22 mouse cellular contexts compared by ENCODE assay signal in the genomic region with DNA sequence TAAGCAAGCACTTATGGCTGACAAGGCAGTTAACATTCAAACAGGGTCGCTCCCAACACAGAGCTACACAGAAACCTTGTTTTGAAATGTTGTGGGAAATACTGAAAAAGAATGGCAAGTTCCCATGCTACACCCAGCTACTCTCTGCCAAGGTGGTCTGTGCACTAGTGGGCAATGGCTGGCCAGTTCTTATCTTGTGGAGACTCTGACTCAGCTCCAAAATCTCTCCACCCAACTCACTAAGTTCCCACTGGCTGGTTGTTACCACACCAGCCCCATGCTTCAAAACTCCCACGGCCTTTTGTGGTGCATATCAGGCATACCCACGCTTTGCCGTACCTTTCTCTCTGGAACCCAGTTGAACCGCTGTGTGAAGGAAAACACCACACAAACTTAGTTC. TPM values are rescaled to one million over a fixed set of nuclear protein-coding genes. Genes with fewer than 3 reads are reported as not detected.
DNase-seq lines count a peak whose midpoint lies in the region; ATAC-seq and TF ChIP-seq lines count a peak whose summit lies in the region.
"Had no signal": no experiment of that assay in that cellular context is flagged by ENCODE, and none has a peak within 500 bp of the region (broad histone marks: within the 10 kb centered on the region; RNA-seq: fewer than 3 reads in every experiment).

No protein-coding gene starts in this region.

- TF ChIP-seq CTCF in kidney, postnatal 0 days (IDR thresholded peaks at IDR 0.05; ENCODE audit: low read depth): no peak
- no peak for TF ChIP-seq CTCF in E14TG2a.4 (conservative IDR thresholded peaks at IDR 0.05; ENCODE audit: low read length)

- no peaks in the 10 kb centered on the region for H3K9me3 ChIP-seq in heart, embryonic 13.5 days
- H3K9me3 ChIP-seq in heart, embryonic 11.5 days (replicated peaks; ENCODE audit: control insufficient read depth, low read length): no peaks in the 10 kb centered on the region
- H3K9me3 ChIP-seq in kidney, postnatal 0 days (replicated peaks; ENCODE audit: low read length): no peaks in the 10 kb centered on the region
- no peaks in the 10 kb centered on the region for H3K9me3 ChIP-seq in E14TG2a.4 (ENCODE audit: low read length)
- H3K9me3 ChIP-seq: embryonic facial prominence, embryonic 10.5 days; forebrain, embryonic 10.5 days; liver, embryonic 13.5 days; midbrain, embryonic 10.5 days had no signal

- no peak overlapping the region for H3K4me2 ChIP-seq in heart, embryonic 13.5 days
- no peak overlapping the region for H3K4me2 ChIP-seq in heart, embryonic 11.5 days
- H3K4me2 ChIP-seq in kidney, postnatal 0 days (ENCODE audit: low read length): no peak overlapping the region
- H3K4me2 ChIP-seq: hindbrain, embryonic 14.5 days; liver, embryonic 13.5 days; lung, embryonic 14.5 days had no signal

- whole genome bisulfite sequencing in heart, embryonic 13.5 days: 64% methylated on average over 5 of the region's 5 CpGs
- 74% methylated on average over 5 of the region's 5 CpGs for WGBS in heart, embryonic 11.5 days (ENCODE audit: insufficient replicate concordance)
- 86% methylated on average over 5 of the region's 5 CpGs for WGBS in kidney, postnatal 0 days

- no peak for DNase-seq in kidney, postnatal 0 days (ENCODE audit: low spot score)
- DNase-seq in kidney, postnatal 14 days: no peak
- peak; percentile 38 for DNase-seq in R1 (ENCODE audit: low read depth, low spot score)
- DNase-seq in left cerebral cortex, adult 18-20 months (ENCODE audit: low spot score in 2 of 2): no peak
- DNase-seq: cerebellum, adult 11 months; cerebellum, postnatal 10 days; gastrocnemius, postnatal 25 days; kidney, adult 8-10 months; kidney, postnatal 4 days; liver, embryonic 13.5 days; lung, embryonic 14.5 days had no signal

- H3K36me3 ChIP-seq in heart, embryonic 13.5 days: no peaks in the 10 kb centered on the region
- H3K36me3 ChIP-seq in heart, embryonic 11.5 days (ENCODE audit: control insufficient read depth, insufficient read depth, low read length): no peaks in the 10 kb centered on the region
- no peaks in the 10 kb centered on the region for H3K36me3 ChIP-seq in kidney, postnatal 0 days (ENCODE audit: insufficient read depth, low read length)
- peaks cover 3% of the 10 kb centered on the region; the same call in 1 of the 2 replicates for H3K36me3 ChIP-seq in E14TG2a.4 (ENCODE audit: insufficient read depth, low read length)
- H3K36me3 ChIP-seq: liver, embryonic 13.5 days had no signal

- no peak overlapping the region for H3K9ac ChIP-seq in heart, embryonic 13.5 days
- no peak overlapping the region for H3K9ac ChIP-seq in heart, embryonic 11.5 days (ENCODE audit: low read depth, low read length)
- no peak overlapping the region for H3K9ac ChIP-seq in kidney, postnatal 0 days (ENCODE audit: low read depth, low read length)
- H3K9ac ChIP-seq: hindbrain, embryonic 14.5 days; liver, embryonic 13.5 days; lung, embryonic 14.5 days had no signal

- ATAC-seq in heart, embryonic 13.5 days (ENCODE audit: extremely low read depth, insufficient number of reproducible peaks, low FRiP score, low TSS enrichment): no peak
- no peak for ATAC-seq in heart, embryonic 11.5 days (replicated peaks; ENCODE audit: insufficient number of reproducible peaks, low FRiP score, low TSS enrichment)
- ATAC-seq in kidney, postnatal 0 days (replicated peaks; ENCODE audit: low FRiP score, low read depth): no peak
- ATAC-seq: forebrain, embryonic 16.5 days; inflammation-experienced regulatory T-cells, adult 6 months had no signal

- H3K4me1 ChIP-seq in heart, embryonic 13.5 days: peaks cover 81% of the 10 kb centered on the region
- peaks cover 19% of the 10 kb centered on the region for H3K4me1 ChIP-seq in heart, embryonic 11.5 days (ENCODE audit: control insufficient read depth, insufficient read depth, low read length)
- peaks cover 7% of the 10 kb centered on the region; the same call in 1 of the 2 replicates for H3K4me1 ChIP-seq in kidney, postnatal 0 days (replicated peaks; ENCODE audit: insufficient read depth, low read length)
- H3K4me1 ChIP-seq in E14TG2a.4 (replicated peaks; ENCODE audit: low read depth, low read length): peaks cover 69% of the 10 kb centered on the region

- H3K27ac ChIP-seq in heart, embryonic 13.5 days (replicated peaks): peak overlapping the region; percentile 30
- H3K27ac ChIP-seq in heart, embryonic 11.5 days (ENCODE audit: low read depth, low read length): no peak overlapping the region
- 0 out of 2 replicates have a peak overlapping the region, but pooled peaks have one; percentile 54 for H3K27ac ChIP-seq in kidney, postnatal 0 days
- H3K27ac ChIP-seq: embryonic facial prominence, embryonic 10.5 days; forebrain, embryonic 10.5 days; hindbrain, embryonic 14.5 days; left cerebral cortex, adult 2 months; liver, embryonic 13.5 days; macrophage; midbrain, embryonic 10.5 days had no signal

- H3K4me3 ChIP-seq in heart, embryonic 13.5 days: no peak overlapping the region
- no peak overlapping the region for H3K4me3 ChIP-seq in heart, embryonic 11.5 days (ENCODE audit: low read depth, low read length)
- H3K4me3 ChIP-seq in kidney, postnatal 0 days (replicated peaks; ENCODE audit: low read depth, low read length): no peak overlapping the region
- peak overlapping the region; percentile 24 for H3K4me3 ChIP-seq in E14TG2a.4 (replicated peaks; ENCODE audit: low read length)
- H3K4me3 ChIP-seq: embryonic facial prominence, embryonic 10.5 days; forebrain, embryonic 10.5 days; left cerebral cortex, adult 2 months; liver, embryonic 13.5 days; midbrain, embryonic 10.5 days had no signal

- no peaks in the 10 kb centered on the region for H3K27me3 ChIP-seq in heart, embryonic 13.5 days (replicated peaks)
- H3K27me3 ChIP-seq in heart, embryonic 11.5 days (ENCODE audit: control insufficient read depth, insufficient read depth, low read length): no peaks in the 10 kb centered on the region
- H3K27me3 ChIP-seq in kidney, postnatal 0 days (ENCODE audit: insufficient read depth, low read length): no peaks in the 10 kb centered on the region
- no peaks in the 10 kb centered on the region for H3K27me3 ChIP-seq in E14TG2a.4 (ENCODE audit: insufficient read depth, low read length)
- H3K27me3 ChIP-seq: liver, embryonic 13.5 days had no signal

RNA-seq across cellular contexts. Expression of gene Ube2n, which starts 18.0 kb away (rescaled TPM):
- polyA plus RNA-seq in heart, embryonic 13.5 days (2015; fragmentation: Nextera tagmentation; extraction: Ambion mirVana): 248 and 271 TPM in 2 replicates
- 319 and 322 TPM in 2 replicates for polyA plus RNA-seq in heart, embryonic 11.5 days (2014; fragmentation: Nextera tagmentation; extraction: Ambion mirVana)
- polyA plus RNA-seq in kidney, postnatal 0 days (2015; fragmentation: Nextera tagmentation; extraction: Ambion mirVana): 277 and 296 TPM in 2 replicates
- 100 to 1,000 TPM; 199 to 202 TPM for total RNA-seq in left cerebral cortex, adult 18-20 months (2021)

RNA-seq across cellular contexts. Expression of gene Nudt4, which starts 31.0 kb away (rescaled TPM):
- 85.2 and 107 TPM in 2 replicates for polyA plus RNA-seq in heart, embryonic 13.5 days (2015; fragmentation: Nextera tagmentation; extraction: Ambion mirVana)
- polyA plus RNA-seq in heart, embryonic 11.5 days (2014; fragmentation: Nextera tagmentation; extraction: Ambion mirVana): 134 and 147 TPM in 2 replicates
- 215 and 232 TPM in 2 replicates for polyA plus RNA-seq in kidney, postnatal 0 days (2015; fragmentation: Nextera tagmentation; extraction: Ambion mirVana)
- total RNA-seq in left cerebral cortex, adult 18-20 months (2021): 100 to 1,000 TPM; 140 to 145 TPM

RNA-seq across cellular contexts. Expression of gene Mrpl42, which starts 31.2 kb away (rescaled TPM):
- 542 and 584 TPM in 2 replicates for polyA plus RNA-seq in heart, embryonic 13.5 days (2015; fragmentation: Nextera tagmentation; extraction: Ambion mirVana)
- 518 and 543 TPM in 2 replicates for polyA plus RNA-seq in heart, embryonic 11.5 days (2014; fragmentation: Nextera tagmentation; extraction: Ambion mirVana)
- 427 and 432 TPM in 2 replicates for polyA plus RNA-seq in kidney, postnatal 0 days (2015; fragmentation: Nextera tagmentation; extraction: Ambion mirVana)
- 10 to 100 TPM; 75.6 to 79.6 TPM for total RNA-seq in left cerebral cortex, adult 18-20 months (2021)
